Mouse (Mus musculus) heart, embryonic 11.5 days (tissue): ENCODE data around the gene Cacna2d3. TPM values are rescaled to one million over a fixed set of nuclear protein-coding genes. Genes with fewer than 3 reads are reported as not detected.

Source experiments
- ATAC-seq: fragments of 200-750 bp; cut with Nextera tagmentation; replicated peaks from 2 replicates; pipeline ENCODE4 v1.8.0; 2017; ENCODE audit warnings: moderate library complexity; ENCODE audit not compliant: insufficient number of reproducible peaks, low FRiP score, low TSS enrichment
- H3K27ac ChIP-seq: fragments of 300-500 bp; sonication (generic); 2 replicates; pipeline ENCODE4 v1.5.1; 2014; ENCODE audit warnings: mild to moderate bottlenecking, low read depth, low read length
- H3K27me3 ChIP-seq: fragments of 300-500 bp; sonication (generic); 2 replicates; pipeline ENCODE4 v1.6.1; 2014; ENCODE audit warnings: mild to moderate bottlenecking, low read length, mixed read lengths; ENCODE audit not compliant: control insufficient read depth, insufficient read depth
- H3K36me3 ChIP-seq: fragments of 300-500 bp; sonication (generic); 2 replicates; pipeline ENCODE4 v1.6.1; 2014; ENCODE audit warnings: mild to moderate bottlenecking, low read length, moderate library complexity, mixed read lengths; ENCODE audit not compliant: control insufficient read depth, insufficient read depth
- H3K4me1 ChIP-seq: fragments of 300-500 bp; sonication (generic); 2 replicates; pipeline ENCODE4 v1.6.1; 2014; ENCODE audit warnings: low read length; ENCODE audit not compliant: control insufficient read depth, insufficient read depth
- H3K4me2 ChIP-seq: fragments of 300-500 bp; sonication (generic); 2 replicates; pipeline ENCODE4 v1.6.1; 2014; ENCODE audit warnings: mild to moderate bottlenecking, moderate library complexity
- H3K4me3 ChIP-seq: fragments of 300-500 bp; sonication (generic); 2 replicates; pipeline ENCODE4 v1.5.1; 2014; ENCODE audit warnings: low read depth, low read length
- H3K9ac ChIP-seq: fragments of 300-500 bp; sonication (generic); 2 replicates; pipeline ENCODE4 v1.6.1; 2014; ENCODE audit warnings: mild to moderate bottlenecking, low read depth, low read length, moderate library complexity
- H3K9me3 ChIP-seq: fragments of 300-500 bp; sonication (generic); replicated peaks from 2 replicates; pipeline ENCODE4 v1.6.1; 2016; ENCODE audit warnings: low read length; ENCODE audit not compliant: control insufficient read depth
- WGBS: fragments of 180-500 bp; shearing (Covaris S2); extraction: QIAGEN DNeasy Blood & Tissue Kit; methylation state at CpG from one replicate; pipeline ENCODE4 v1.1.7; 2014; ENCODE audit not compliant: insufficient replicate concordance; 5-methylcytosine and 5-hydroxymethylcytosine counted together
- polyA plus RNA-seq: library from polyadenylated mRNA; unstranded; fragments of >200 nt; fragmentation: Nextera tagmentation; extraction: Ambion mirVana; gene quantifications from 2 replicates; pipeline ENCODE4 v1.2.1, GENCODE M21; 2014

The Cacna2d3 gene
- polyA plus RNA-seq, 1 experiment from 2014 or later = 2.6 TPM

- WGBS = 41% methylated on average over 3 of the region's 3 CpGs
- Histone ChIP-seq H3K27ac (no peak overlapping the region), H3K4me1 (peaks cover 16% of the 10 kb centered on the region), H3K27me3 (no peaks in the 10 kb centered on the region), H3K4me2 (no peak overlapping the region), H3K4me3 (no peak overlapping the region), H3K9me3 (no peaks in the 10 kb centered on the region), H3K9ac (no peak overlapping the region), H3K36me3 (no peaks in the 10 kb centered on the region)
- no peak for ATAC-seq
Measured at GRCm38 (mm10) chr14:28954588-28954987, 767.1 kb downstream of the Cacna2d3 start.

DNA sequence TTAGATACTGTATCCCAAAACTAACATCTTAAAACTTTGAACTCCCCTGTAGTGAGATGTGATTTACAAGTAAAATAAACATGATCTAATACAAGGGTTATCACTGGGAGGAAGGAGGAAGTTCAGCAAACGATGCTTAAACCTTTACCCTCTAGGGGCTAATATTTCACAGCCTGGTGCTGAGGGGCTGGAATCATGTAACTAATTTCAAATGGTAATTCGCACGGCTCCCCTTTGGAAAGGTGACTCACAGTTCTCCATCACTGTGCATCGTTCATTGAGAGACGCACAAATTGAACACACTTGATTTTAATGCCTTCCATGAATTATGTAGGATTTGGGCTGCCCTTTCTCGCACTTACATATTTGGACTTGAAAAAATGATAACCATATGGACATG is 767.6 kb downstream of the Cacna2d3 start:
- no peak overlapping the region for H3K27ac ChIP-seq
- no peaks in the 10 kb centered on the region for H3K9me3 ChIP-seq
- H3K36me3 ChIP-seq = no peaks in the 10 kb centered on the region
- H3K4me3 ChIP-seq = no peak overlapping the region
- no peak overlapping the region for H3K9ac ChIP-seq
- no peak for ATAC-seq
- 56% methylated on average over 6 of the region's 6 CpGs for WGBS
- peaks cover 16% of the 10 kb centered on the region for H3K4me1 ChIP-seq
- no peaks in the 10 kb centered on the region for H3K27me3 ChIP-seq
- H3K4me2 ChIP-seq = no peak overlapping the region

DNA sequence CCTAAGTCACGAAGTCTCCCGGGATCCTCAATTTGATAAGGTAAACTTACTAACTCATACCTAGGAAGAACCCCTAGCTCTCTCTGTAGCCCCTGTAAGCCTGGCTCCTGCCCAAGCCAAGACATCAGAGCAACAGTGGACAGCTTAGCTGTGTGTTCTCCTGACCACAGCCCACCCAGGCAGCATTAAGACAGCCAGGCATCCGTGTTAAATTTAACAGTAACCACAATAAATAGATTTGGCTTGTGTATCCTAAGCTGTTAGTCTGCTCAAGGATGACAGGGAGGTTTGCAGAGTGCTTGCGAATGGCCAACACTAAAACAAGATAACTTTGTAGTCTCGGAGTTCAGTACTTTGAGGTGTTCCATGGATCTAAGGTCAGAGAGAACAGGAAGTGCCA is 768.3 kb downstream of the Cacna2d3 start:
- WGBS = 15% methylated on average over 5 of the region's 5 CpGs
- Histone ChIP-seq H3K9ac (no peak overlapping the region), H3K4me1 (peaks cover 11% of the 10 kb centered on the region), H3K27me3 (no peaks in the 10 kb centered on the region), H3K4me2 (no peak overlapping the region), H3K4me3 (no peak overlapping the region), H3K36me3 (no peaks in the 10 kb centered on the region), H3K27ac (no peak overlapping the region), H3K9me3 (no peaks in the 10 kb centered on the region)
- ATAC-seq = no peak

DNA sequence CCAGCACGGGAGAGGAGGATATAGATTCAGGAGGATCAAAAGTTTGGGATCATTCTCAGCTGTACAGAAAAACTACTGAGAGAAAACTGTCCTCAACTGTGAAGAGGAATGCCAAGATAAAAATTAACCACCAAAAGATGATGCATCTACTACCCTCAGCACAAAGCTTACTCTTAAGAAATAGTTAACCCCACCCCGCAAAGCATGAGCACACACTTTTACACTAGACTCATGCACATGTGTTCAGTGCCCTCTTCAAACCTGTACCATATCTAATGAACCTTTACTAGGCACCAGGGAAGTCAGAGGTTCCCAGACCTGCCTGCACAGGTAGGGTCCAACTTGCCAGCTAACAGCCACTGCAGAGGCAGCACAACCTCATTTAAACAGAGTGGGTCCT is 771.2 kb downstream of the Cacna2d3 start:
- Histone ChIP-seq H3K27ac (no peak overlapping the region), H3K9ac (no peak overlapping the region), H3K9me3 (no peaks in the 10 kb centered on the region), H3K27me3 (no peaks in the 10 kb centered on the region), H3K4me3 (no peak overlapping the region), H3K36me3 (no peaks in the 10 kb centered on the region), H3K4me2 (no peak overlapping the region), H3K4me1 (peaks cover 7% of the 10 kb centered on the region; the same call in 1 of the 2 replicates)
- no peak for ATAC-seq
- 87% methylated on average over 2 of the region's 2 CpGs for WGBS

DNA sequence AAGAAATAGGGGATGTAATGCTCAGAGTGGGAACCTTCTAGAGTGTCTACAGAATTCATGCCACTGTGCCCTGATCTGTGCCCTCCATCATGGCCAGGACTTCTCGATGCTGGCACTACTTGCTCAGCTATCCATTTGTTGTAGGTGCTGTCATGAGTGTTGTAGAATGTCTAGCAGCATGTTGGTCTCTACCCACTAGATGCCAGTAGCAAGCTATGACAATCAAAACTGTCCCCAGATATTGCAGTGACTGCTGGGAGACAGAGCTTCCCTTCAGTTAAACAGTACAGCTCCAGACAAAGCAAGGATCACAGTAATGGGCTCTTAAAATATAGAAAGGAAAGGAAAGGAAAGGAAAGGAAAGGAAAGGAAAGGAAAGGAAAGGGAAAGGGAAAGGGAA is 771.9 kb downstream of the Cacna2d3 start:
- Histone ChIP-seq H3K36me3 (no peaks in the 10 kb centered on the region), H3K4me1 (peaks cover 7% of the 10 kb centered on the region; the same call in 1 of the 2 replicates), H3K27me3 (no peaks in the 10 kb centered on the region), H3K4me2 (no peak overlapping the region), H3K4me3 (no peak overlapping the region), H3K27ac (no peak overlapping the region), H3K9me3 (no peaks in the 10 kb centered on the region), H3K9ac (no peak overlapping the region)
- 75% methylated on average over 1 of the region's 1 CpGs for WGBS
- ATAC-seq = no peak

DNA sequence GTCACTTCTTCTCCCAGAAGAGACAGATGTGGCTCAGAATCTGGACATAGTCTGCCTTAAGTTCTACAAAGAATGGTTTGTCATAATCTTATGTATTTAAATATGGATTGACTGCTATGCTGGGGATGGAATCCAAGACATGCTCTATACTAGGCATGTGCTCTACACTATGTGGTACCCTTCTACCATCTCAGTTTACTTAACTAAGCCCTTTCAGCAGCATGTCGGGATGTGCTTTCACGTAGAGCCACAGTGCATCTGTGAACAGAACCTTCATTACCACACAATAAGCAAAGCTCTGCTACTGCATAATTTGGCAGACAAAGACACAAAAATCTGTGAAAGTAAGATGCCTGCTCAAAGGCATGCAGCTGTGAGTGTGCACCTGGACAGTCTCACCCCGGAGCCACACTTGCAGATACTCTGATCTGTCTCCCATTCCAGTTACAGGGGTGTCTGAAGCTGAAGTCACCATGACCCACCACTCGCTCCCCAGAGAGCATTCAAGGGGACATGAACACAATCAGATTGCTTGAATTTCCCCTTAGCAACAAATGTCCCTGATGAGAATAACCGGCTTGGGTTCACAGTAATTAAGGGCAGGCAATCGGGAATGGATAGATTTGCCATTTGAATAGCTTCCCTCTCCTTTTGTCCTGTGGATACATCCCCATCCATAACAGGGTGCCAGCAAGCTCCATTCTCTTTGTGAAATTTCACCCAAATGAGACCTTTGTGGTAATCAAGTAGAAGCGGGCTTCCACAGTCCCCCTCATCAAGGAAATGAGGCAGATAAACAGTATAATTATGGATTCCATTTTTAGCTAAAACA is 773.4 kb downstream of the Cacna2d3 start:
- 75% methylated on average over 7 of the region's 7 CpGs for WGBS
- ATAC-seq = no peak
- H3K9me3 ChIP-seq = no peaks in the 10 kb centered on the region
- H3K27me3 ChIP-seq = no peaks in the 10 kb centered on the region
- no peak overlapping the region for H3K4me2 ChIP-seq
- H3K9ac ChIP-seq = no peak overlapping the region
- H3K4me3 ChIP-seq = no peak overlapping the region
- H3K36me3 ChIP-seq = no peaks in the 10 kb centered on the region
- H3K4me1 ChIP-seq = peaks cover under 1% of the 10 kb centered on the region; the same call in 1 of the 2 replicates
- no peak overlapping the region for H3K27ac ChIP-seq

DNA sequence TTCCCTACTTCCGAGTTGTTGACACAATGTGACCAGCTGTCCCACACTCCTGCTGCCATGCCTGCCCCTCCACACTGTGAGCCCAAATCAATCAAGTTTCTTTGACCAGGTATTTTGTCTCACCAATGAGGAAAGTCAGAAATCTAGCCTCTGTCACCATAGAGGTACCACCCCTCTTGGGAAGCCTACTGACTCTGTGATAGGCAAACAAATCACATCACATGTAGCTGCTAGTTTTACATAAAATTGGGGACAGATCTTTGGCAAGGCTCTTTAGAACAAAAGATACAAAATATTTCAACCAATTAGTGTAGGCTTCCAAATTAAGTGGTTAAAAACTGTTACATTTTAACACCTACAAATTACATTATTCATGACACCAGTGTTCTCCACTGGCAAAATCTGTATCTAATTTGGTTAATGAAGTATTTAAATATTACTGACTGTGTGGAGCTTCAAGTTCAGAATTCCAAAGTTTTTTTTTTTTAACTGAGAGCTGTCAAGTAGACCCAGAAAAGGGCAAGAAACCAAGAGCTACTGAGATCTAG is 788.8 kb downstream of the Cacna2d3 start:
- no peak for ATAC-seq
- 72% methylated on average over 1 of the region's 1 CpGs for WGBS
- Histone ChIP-seq H3K4me2 (no peak overlapping the region), H3K27ac (no peak overlapping the region), H3K4me3 (no peak overlapping the region), H3K36me3 (no peaks in the 10 kb centered on the region), H3K9me3 (no peaks in the 10 kb centered on the region), H3K4me1 (no peaks in the 10 kb centered on the region), H3K9ac (no peak overlapping the region), H3K27me3 (no peaks in the 10 kb centered on the region)

DNA sequence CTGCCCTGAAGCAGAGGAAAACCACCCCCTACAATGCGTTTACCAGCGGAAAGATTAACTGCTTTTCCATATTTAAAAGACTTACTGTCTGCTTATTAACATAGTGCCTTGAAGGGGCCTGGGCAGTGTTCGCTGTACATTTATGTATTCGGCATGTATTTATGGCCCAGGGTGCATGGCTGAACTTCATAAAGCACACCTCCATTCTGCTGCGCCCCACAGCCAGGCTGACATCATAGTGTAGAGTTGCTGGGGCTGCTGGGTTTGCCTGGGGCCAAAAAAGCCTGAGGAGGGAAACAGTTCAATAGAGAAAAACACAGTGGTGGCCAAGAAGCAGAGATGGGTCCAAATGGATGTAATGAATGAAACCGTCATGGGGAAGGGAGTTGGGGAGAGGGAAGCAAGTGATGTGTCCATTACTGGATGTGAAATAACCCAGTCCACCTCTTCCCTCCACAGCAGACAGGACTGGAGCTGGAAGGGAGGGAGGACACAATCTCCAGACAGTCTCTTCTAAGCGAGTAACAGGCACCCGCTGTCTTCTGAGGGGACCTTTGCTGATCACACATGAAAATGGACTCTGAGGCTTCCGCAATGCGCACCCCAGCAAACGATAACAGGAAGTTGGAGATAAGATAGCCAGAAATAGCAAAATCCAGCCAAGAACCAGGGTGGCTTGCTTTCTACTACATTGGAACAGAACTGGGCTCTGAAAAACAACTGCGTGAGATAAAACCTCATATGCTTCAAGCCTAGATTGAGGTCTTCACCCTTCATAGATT is 798.3 kb downstream of the Cacna2d3 start:
- no peak overlapping the region for H3K27ac ChIP-seq
- no peaks in the 10 kb centered on the region for H3K9me3 ChIP-seq
- H3K4me1 ChIP-seq = no peaks in the 10 kb centered on the region
- no peaks in the 10 kb centered on the region for H3K27me3 ChIP-seq
- no peak overlapping the region for H3K4me2 ChIP-seq
- no peak for ATAC-seq
- no peak overlapping the region for H3K4me3 ChIP-seq
- no peak overlapping the region for H3K9ac ChIP-seq
- H3K36me3 ChIP-seq = no peaks in the 10 kb centered on the region
- 48% methylated on average over 12 of the region's 12 CpGs for WGBS
